24 mouse cellular contexts compared by ENCODE assay signal in the genomic region with DNA sequence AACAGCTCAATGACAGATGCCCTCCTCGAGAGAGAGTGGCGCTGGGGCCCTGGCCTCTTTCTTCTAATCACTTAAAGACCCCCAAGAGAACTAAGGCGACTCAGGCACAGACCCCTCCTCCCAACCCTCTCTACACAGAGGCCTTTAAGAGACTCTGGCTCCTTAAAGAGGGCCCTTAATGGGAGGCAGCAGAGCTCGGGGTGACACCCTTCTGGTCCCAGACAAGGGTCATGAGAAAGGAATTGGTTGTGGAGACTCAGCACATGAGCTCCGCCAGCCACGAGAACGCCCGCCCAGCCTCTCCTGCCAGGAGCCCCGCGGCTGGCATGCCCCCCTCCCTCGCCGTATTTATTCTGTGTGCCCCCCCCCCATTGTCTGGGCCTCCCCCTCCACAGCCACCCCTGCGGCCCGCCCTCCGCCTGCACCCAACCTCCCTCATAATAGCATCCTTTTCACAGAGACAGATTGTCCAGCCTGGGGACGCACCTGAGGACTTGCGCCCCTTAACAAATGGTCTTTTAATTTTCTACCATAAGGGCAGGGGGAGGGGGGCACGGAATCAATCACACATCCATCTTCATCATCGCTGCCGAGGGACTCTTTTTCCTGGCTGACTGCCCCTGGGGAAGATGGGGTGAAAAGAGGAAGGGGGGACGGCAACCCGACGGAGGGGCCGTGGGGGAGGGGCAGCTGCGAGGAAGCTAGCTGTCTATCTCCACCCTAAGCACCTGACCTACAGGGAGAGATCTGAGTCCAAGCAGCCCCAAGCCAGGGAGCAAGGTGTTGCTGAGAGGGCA. TPM values are rescaled to one million over a fixed set of nuclear protein-coding genes. Genes with fewer than 3 reads are reported as not detected.
DNase-seq lines count a peak whose midpoint lies in the region; ATAC-seq and TF ChIP-seq lines count a peak whose summit lies in the region.
"Had no signal": no experiment of that assay in that cellular context is flagged by ENCODE, and none has a peak within 500 bp of the region (broad histone marks: within the 10 kb centered on the region; RNA-seq: fewer than 3 reads in every experiment).

No protein-coding gene starts in this region.

- H3K9me3 ChIP-seq in forebrain, embryonic 10.5 days = no peaks in the 10 kb centered on the region
- H3K9me3 ChIP-seq in forebrain, embryonic 16.5 days (ENCODE audit: control insufficient read depth, low read length) = no peaks in the 10 kb centered on the region
- H3K9me3 ChIP-seq in ES-E14 (ENCODE audit: control insufficient read depth, insufficient read depth, low read depth, low read length) = no peaks in the 10 kb centered on the region
- no peaks in the 10 kb centered on the region for H3K9me3 ChIP-seq in hindbrain, embryonic 13.5 days
- H3K9me3 ChIP-seq in neural tube, embryonic 11.5 days (ENCODE audit: control insufficient read depth, low read length) = no peaks in the 10 kb centered on the region
- H3K9me3 ChIP-seq: embryonic facial prominence, embryonic 12.5 days; G1E; kidney, embryonic 15.5 days; limb, embryonic 13.5 days; liver, embryonic 15.5 days had no signal

- peaks cover 93% of the 10 kb centered on the region for H3K27me3 ChIP-seq in forebrain, embryonic 10.5 days (ENCODE audit: poor library complexity, severe bottlenecking)
- peaks cover 13% of the 10 kb centered on the region for H3K27me3 ChIP-seq in forebrain, embryonic 16.5 days (replicated peaks; ENCODE audit: control insufficient read depth, insufficient read depth, low read length)
- H3K27me3 ChIP-seq in hindbrain, embryonic 13.5 days = peaks cover 34% of the 10 kb centered on the region
- peaks cover 19% of the 10 kb centered on the region for H3K27me3 ChIP-seq in neural tube, embryonic 11.5 days (ENCODE audit: control insufficient read depth, insufficient read depth, low read length)

- TF ChIP-seq CTCF in lung, adult 2 months (IDR thresholded peaks at IDR 0.05; ENCODE audit: insufficient read depth, low read length) = no peak

- H3K4me3 ChIP-seq in forebrain, embryonic 10.5 days = peak overlapping the region; percentile 18; the same call in 1 of the 2 replicates
- H3K4me3 ChIP-seq in forebrain, embryonic 16.5 days (replicated peaks; ENCODE audit: low read length) = no peak overlapping the region
- H3K4me3 ChIP-seq in ES-E14 (ENCODE audit: insufficient read depth in 1 of 2, low read depth in 1 of 2, low read length in 2 of 2, poor library complexity in 1 of 2, severe bottlenecking in 1 of 2) = peak overlapping the region; percentile 26 to 54; a peak in 3 of 4 replicates
- H3K4me3 ChIP-seq in hindbrain, embryonic 13.5 days = no peak overlapping the region
- H3K4me3 ChIP-seq in neural tube, embryonic 11.5 days (ENCODE audit: low read depth, low read length) = no peak overlapping the region
- no peak overlapping the region for H3K4me3 ChIP-seq in lung, adult 2 months (replicated peaks; ENCODE audit: extremely low read depth, low read depth, low read length)
- H3K4me3 ChIP-seq: embryonic facial prominence, embryonic 12.5 days; gastrocnemius, adult 2 months; kidney, embryonic 15.5 days; left cerebral cortex, adult 2 months; limb, embryonic 13.5 days; liver, embryonic 15.5 days had no signal

- WGBS in forebrain, embryonic 10.5 days = 26% methylated on average over 24 of the region's 25 CpGs
- 7% methylated on average over 25 of the region's 25 CpGs for WGBS in forebrain, embryonic 16.5 days
- 5% methylated on average over 25 of the region's 25 CpGs for WGBS in hindbrain, embryonic 13.5 days
- WGBS in neural tube, embryonic 11.5 days = 13% methylated on average over 24 of the region's 25 CpGs
- WGBS in lung, adult 2 months = 16% methylated on average over 25 of the region's 25 CpGs

- H3K4me1 ChIP-seq in forebrain, embryonic 10.5 days = peaks cover 35% of the 10 kb centered on the region
- peaks cover 10% of the 10 kb centered on the region for H3K4me1 ChIP-seq in forebrain, embryonic 16.5 days (replicated peaks; ENCODE audit: control insufficient read depth, insufficient read depth, low read length)
- peaks cover 0 to 11% of the 10 kb centered on the region in 2 experiments; a peak in 1 of 4 replicates for H3K4me1 ChIP-seq in ES-E14 (ENCODE audit: control insufficient read depth in 2 of 2, insufficient read depth in 2 of 2, low read length in 2 of 2, poor library complexity in 1 of 2)
- peaks cover 47% of the 10 kb centered on the region for H3K4me1 ChIP-seq in hindbrain, embryonic 13.5 days (replicated peaks)
- peaks cover 4% of the 10 kb centered on the region; the same call in 1 of the 2 replicates for H3K4me1 ChIP-seq in neural tube, embryonic 11.5 days (ENCODE audit: control insufficient read depth, insufficient read depth, low read length)
- no peaks in the 10 kb centered on the region for H3K4me1 ChIP-seq in lung, adult 2 months (ENCODE audit: control insufficient read depth, insufficient read depth, low read length)
- H3K4me1 ChIP-seq: limb, embryonic 13.5 days; liver, embryonic 15.5 days had no signal

- no peak overlapping the region for H3K4me2 ChIP-seq in forebrain, embryonic 16.5 days (ENCODE audit: low read length)
- H3K4me2 ChIP-seq in hindbrain, embryonic 13.5 days = peak overlapping the region; percentile 10; the same call in 1 of the 2 replicates
- no peak overlapping the region for H3K4me2 ChIP-seq in neural tube, embryonic 11.5 days (ENCODE audit: low read depth)
- H3K4me2 ChIP-seq: embryonic facial prominence, embryonic 12.5 days; kidney, embryonic 15.5 days; limb, embryonic 13.5 days; liver, embryonic 15.5 days had no signal

- H3K36me3 ChIP-seq in forebrain, embryonic 10.5 days (replicated peaks) = no peaks in the 10 kb centered on the region
- no peaks in the 10 kb centered on the region for H3K36me3 ChIP-seq in forebrain, embryonic 16.5 days (ENCODE audit: control insufficient read depth, insufficient read depth)
- no peaks in the 10 kb centered on the region for H3K36me3 ChIP-seq in ES-E14 (ENCODE audit: control insufficient read depth, insufficient read depth, low read length, poor library complexity, severe bottlenecking)
- no peaks in the 10 kb centered on the region for H3K36me3 ChIP-seq in hindbrain, embryonic 13.5 days
- H3K36me3 ChIP-seq in neural tube, embryonic 11.5 days (ENCODE audit: control insufficient read depth, insufficient read depth, low read length) = no peaks in the 10 kb centered on the region
- H3K36me3 ChIP-seq: embryonic facial prominence, embryonic 12.5 days; G1E; kidney, embryonic 15.5 days; limb, embryonic 13.5 days; liver, embryonic 15.5 days had no signal

- DNase-seq in forebrain, embryonic 10.5 days (ENCODE audit: extremely low spot score, low spot score) = no peak
- DNase-seq in ES-E14 (ENCODE audit: low read depth, low spot score) = no peak
- DNase-seq in neural tube, embryonic 11.5 days (ENCODE audit: low spot score) = peak; percentile 63
- DNase-seq in lung, adult 2 months = no peak
- no peak for DNase-seq in layer of hippocampus, postnatal 10 days (ENCODE audit: low spot score in 2 of 2)
- DNase-seq in spleen, adult 18-20 months = no peak
- DNase-seq: B cell, adult 2 months; cerebellum, adult 8-10 months; gastrocnemius, adult 2 months; heart, adult 18-20 months; lung, postnatal 14 days; thymus, postnatal 4 days had no signal

- no peak overlapping the region; the same call in 1 of the 2 replicates for H3K9ac ChIP-seq in forebrain, embryonic 16.5 days (replicated peaks; ENCODE audit: low read depth, low read length)
- no peak overlapping the region; the same call in 1 of the 2 replicates for H3K9ac ChIP-seq in ES-E14 (ENCODE audit: insufficient read depth, low read depth, low read length, poor library complexity, severe bottlenecking)
- no peak overlapping the region for H3K9ac ChIP-seq in hindbrain, embryonic 13.5 days
- no peak overlapping the region for H3K9ac ChIP-seq in neural tube, embryonic 11.5 days (ENCODE audit: low read length)
- H3K9ac ChIP-seq: embryonic facial prominence, embryonic 12.5 days; kidney, embryonic 15.5 days; limb, embryonic 13.5 days; liver, embryonic 15.5 days had no signal

- no peak for TF ChIP-seq POLR2A in lung, adult 2 months (IDR thresholded peaks at IDR 0.05; ENCODE audit: borderline replicate concordance, extremely low read depth, low read depth, low read length)

- peak overlapping the region; percentile 69 for H3K27ac ChIP-seq in forebrain, embryonic 10.5 days
- H3K27ac ChIP-seq in forebrain, embryonic 16.5 days (ENCODE audit: low read length) = no peak overlapping the region
- no peak overlapping the region for H3K27ac ChIP-seq in ES-E14 (ENCODE audit: insufficient read depth, low read depth, low read length, poor library complexity, severe bottlenecking)
- H3K27ac ChIP-seq in hindbrain, embryonic 13.5 days = peak overlapping the region; percentile 85
- H3K27ac ChIP-seq in neural tube, embryonic 11.5 days (ENCODE audit: low read depth, low read length) = peak overlapping the region; percentile 77
- H3K27ac ChIP-seq: embryonic facial prominence, embryonic 12.5 days; gastrocnemius, adult 2 months; kidney, embryonic 15.5 days; left cerebral cortex, adult 2 months; limb, embryonic 13.5 days; liver, embryonic 15.5 days had no signal

- in situ Hi-C loops in ES-E14 (cut with MboI; ENCODE audit: low sequenced_read_pairs in 2 of 2, unreplicated experiment in 2 of 2) = no loop called here

- no peak for ATAC-seq in forebrain, embryonic 16.5 days
- peak; percentile 62 for ATAC-seq in hindbrain, embryonic 13.5 days (ENCODE audit: low FRiP score)
- ATAC-seq in neural tube, embryonic 11.5 days (ENCODE audit: insufficient read depth, low FRiP score, low TSS enrichment) = peak; percentile 65

TF ChIP-seq in ES-E14, 5 proteins besides CTCF, POLR2A, EP300 and RAD21:
- TF ChIP-seq ZNF384 (IDR thresholded peaks at IDR 0.05; ENCODE audit: low read depth, low read length) = no peak
- TF ChIP-seq CHD2 (IDR thresholded peaks at IDR 0.05; ENCODE audit: low read depth, low read length) = no peak
- no peak for TF ChIP-seq HCFC1 (IDR thresholded peaks at IDR 0.05; ENCODE audit: borderline replicate concordance, insufficient read depth, low read length)
- no peak for TF ChIP-seq ZC3H11A (IDR thresholded peaks at IDR 0.05; ENCODE audit: borderline replicate concordance, low read depth, low read length)
- TF ChIP-seq MAFK (IDR thresholded peaks at IDR 0.05; ENCODE audit: insufficient read depth, low read depth, low read length) = no peak

RNA-seq across cellular contexts. Expression of gene Lhx5, which starts 37.4 kb away (rescaled TPM):
- 21.3 and 24.8 TPM in 2 replicates for polyA plus RNA-seq in forebrain, embryonic 10.5 days (2016; fragmentation: Nextera tagmentation; extraction: Ambion mirVana)
- polyA plus RNA-seq in forebrain, embryonic 16.5 days (2015; fragmentation: Nextera tagmentation; extraction: Ambion mirVana) = 3.8 and 7.0 TPM in 2 replicates
- 0.13 and 0.16 TPM in 2 replicates for total RNA-seq in ES-E14 (2012; rRNA removed)
- 48.9 and 50.7 TPM in 2 replicates for polyA plus RNA-seq in hindbrain, embryonic 13.5 days (2015; fragmentation: Nextera tagmentation; extraction: Ambion mirVana)
- polyA plus RNA-seq in neural tube, embryonic 11.5 days (2014; fragmentation: Nextera tagmentation; extraction: Ambion mirVana) = 29.9 and 31.2 TPM in 2 replicates
- not detected in 2 replicates for polyA plus RNA-seq in lung, adult 2 months (2012; rRNA removed)
- total RNA-seq in layer of hippocampus, postnatal 10 days (2021) = under 1 TPM; 0.50 to 0.67 TPM
- total RNA-seq: adrenal gland, adult 18-20 months; gastrocnemius, adult 2 months; heart, adult 18-20 months; layer of hippocampus, adult 18-20 months; left cerebral cortex, adult 2 months had no signal
- polyA plus RNA-seq: G1E; heart, embryonic 16.5 days; intestine, embryonic 14.5 days; kidney, embryonic 15.5 days; limb, embryonic 13.5 days; liver, embryonic 15.5 days had no signal

Comparison
In these comparisons a context has a peak if more than half of its experiments do, and no peak if none do; other contexts are left out.
1. H3K27ac ChIP-seq: peak in forebrain, embryonic 10.5 days (single experiment), hindbrain, embryonic 13.5 days (single experiment) and neural tube, embryonic 11.5 days (single experiment); none in forebrain, embryonic 16.5 days (single experiment) and ES-E14 (single experiment).
2. H3K4me3 ChIP-seq: peak in forebrain, embryonic 10.5 days (single experiment) and ES-E14 (2 of 2); none in forebrain, embryonic 16.5 days (single experiment), hindbrain, embryonic 13.5 days (single experiment), neural tube, embryonic 11.5 days (single experiment) and lung, adult 2 months (single experiment).